Mouse (Mus musculus) lung, postnatal 0 days (tissue): ENCODE data around the gene 2310033P09Rik.

ENCODE experiments used
- CTCF ChIP-seq: IDR thresholded peaks from 2 replicates; pipeline ENCODE4 v1.5.1; 2016; ENCODE audit warnings: antibody characterized with exemption, mild to moderate bottlenecking
- EP300 ChIP-seq: IDR thresholded peaks from 2 replicates; pipeline ENCODE4 v1.6.1; 2016; ENCODE audit warnings: antibody characterized with exemption, mild to moderate bottlenecking, control low read depth

DNA sequence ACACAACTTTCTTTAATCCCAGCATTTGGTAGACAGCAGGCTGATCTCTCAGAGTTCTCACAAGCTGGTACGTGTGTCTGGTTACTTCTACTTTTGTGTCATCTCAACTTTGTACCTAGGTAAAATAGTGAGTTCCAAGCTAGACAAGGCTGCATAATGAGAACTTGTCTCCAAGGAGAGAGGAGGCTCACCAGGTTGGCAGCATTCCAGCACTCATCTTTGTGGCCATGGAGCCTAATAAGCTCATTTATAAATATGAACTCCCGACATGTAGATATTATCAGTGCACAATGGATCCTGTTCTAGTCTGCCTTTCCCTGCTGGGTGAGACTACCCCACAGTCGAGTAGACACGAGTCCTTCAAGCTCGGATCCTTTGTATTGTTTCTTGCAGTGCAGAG lies 1.5 kb downstream of the 2310033P09Rik start:
- TF ChIP-seq EP300 (no peak), CTCF (no peak)
